Mouse (Mus musculus) retina, embryonic 14.5 days (tissue): ENCODE results near the gene Rfx2.

Source experiments
- DNase-seq: peaks from one replicate; pipeline ENCODE4 v3.0.0-alpha.2; 2015; ENCODE audit warnings: low spot score

Gene Rfx2

GRCm38 (mm10) chr17:56780291-56780978 lies 50.4 kb downstream of the Rfx2 start:
- DNase-seq, result no peak

GRCm38 (mm10) chr17:56778779-56779362 lies 51.9 kb downstream of the Rfx2 start:
- DNase-seq, result no peak

GRCm38 (mm10) chr17:56777568-56777967 lies 53.2 kb downstream of the Rfx2 start:
- no peak for DNase-seq

GRCm38 (mm10) chr17:56769950-56770349 lies 60.9 kb downstream of the Rfx2 start, which contains the start of gene Prr22:
Gene Prr22 (plus strand): TSS chr17:56770250.
- DNase-seq, result no peak

- DNase-seq, result no peak
These were observed 61.9 kb downstream of the Rfx2 start for GRCm38 (mm10) chr17:56768941-56769340.

GRCm38 (mm10) chr17:56767531-56768135 lies 63.2 kb downstream of the Rfx2 start:
- no peak for DNase-seq

- no peak for DNase-seq
These were observed 64.0 kb downstream of the Rfx2 start for GRCm38 (mm10) chr17:56766631-56767405.

GRCm38 (mm10) chr17:56765431-56765830 lies 65.4 kb downstream of the Rfx2 start:
- no peak for DNase-seq

GRCm38 (mm10) chr17:56764474-56765354 lies 66.1 kb downstream of the Rfx2 start, which contains the start of gene Dus3l:
Gene Dus3l (plus strand): TSS chr17:56764757.
- DNase-seq, result peak; percentile 89

- DNase-seq, result no peak
These were observed 67.0 kb downstream of the Rfx2 start for GRCm38 (mm10) chr17:56763741-56764250.

GRCm38 (mm10) chr17:56762769-56763731 lies 67.8 kb downstream of the Rfx2 start:
- peak; percentile 79 for DNase-seq

GRCm38 (mm10) chr17:56761991-56762410 lies 68.8 kb downstream of the Rfx2 start:
- peak; percentile 95 for DNase-seq

- no peak for DNase-seq
These were observed 69.7 kb downstream of the Rfx2 start for GRCm38 (mm10) chr17:56761077-56761476.

- DNase-seq, result no peak
These were observed 71.6 kb downstream of the Rfx2 start for GRCm38 (mm10) chr17:56759261-56759660.

- peak; percentile 65 for DNase-seq
These were observed 72.7 kb downstream of the Rfx2 start for GRCm38 (mm10) chr17:56758132-56758531.

- peak; percentile 86 for DNase-seq
These were observed 73.2 kb downstream of the Rfx2 start, which contains the start of gene Nrtn for GRCm38 (mm10) chr17:56757416-56758123. Gene Nrtn (minus strand): TSS chr17:56757530.

- no peak for DNase-seq
These were observed 74.0 kb downstream of the Rfx2 start for GRCm38 (mm10) chr17:56756703-56757399.
